Mouse (Mus musculus) T-helper 1 cell (primary cell): ENCODE results near the gene Ddx55.

Source experiments
- in situ Hi-C: fragments of 300-600 bp; cut with MboI, MseI; formaldehyde crosslinking; loops from one replicate; pipeline ENCODE4 v1.15.1; 2025; ENCODE audit warnings: high pct_unique_total_duplicates

Gene Ddx55

GRCm38 (mm10) chr5:124552558-124553307, at the start of gene Ddx55:
Gene Ddx55, plus strand, starts transcription at chr5:124552864.
- in situ Hi-C loops: no loop called here

GRCm38 (mm10) chr5:124503742-124504141, 48.9 kb upstream of the Ddx55 start:
- in situ Hi-C loops: loop anchor here (5.0 kb wide), 1 partner anchor 214 kb away; no protein-coding TSS in a partner anchor

GRCm38 (mm10) chr5:124505235-124505634, 47.4 kb upstream of the Ddx55 start:
- in situ Hi-C loops: no loop called here

GRCm38 (mm10) chr5:124506731-124507359, 45.8 kb upstream of the Ddx55 start:
- in situ Hi-C loops: no loop called here

- in situ Hi-C loops: no loop called here
Observed at GRCm38 (mm10) chr5:124509200-124509599, 43.5 kb upstream of the Ddx55 start.

GRCm38 (mm10) chr5:124509742-124510237, 42.9 kb upstream of the Ddx55 start:
- in situ Hi-C loops: no loop called here

GRCm38 (mm10) chr5:124510536-124511050, 42.1 kb upstream of the Ddx55 start:
- in situ Hi-C loops: no loop called here

GRCm38 (mm10) chr5:124515789-124516188, 36.9 kb upstream of the Ddx55 start:
- in situ Hi-C loops: no loop called here

GRCm38 (mm10) chr5:124518648-124519047, 34.0 kb upstream of the Ddx55 start:
- in situ Hi-C loops: no loop called here

- in situ Hi-C loops: no loop called here
Observed at GRCm38 (mm10) chr5:124521588-124521987, 31.1 kb upstream of the Ddx55 start.

- in situ Hi-C loops: no loop called here
Observed at GRCm38 (mm10) chr5:124523032-124523431, 29.6 kb upstream of the Ddx55 start.

GRCm38 (mm10) chr5:124524943-124525342, 27.7 kb upstream of the Ddx55 start:
- in situ Hi-C loops: no loop called here

GRCm38 (mm10) chr5:124528351-124528750, 24.3 kb upstream of the Ddx55 start:
- in situ Hi-C loops: no loop called here

GRCm38 (mm10) chr5:124528791-124529190, 23.9 kb upstream of the Ddx55 start:
- in situ Hi-C loops: no loop called here

GRCm38 (mm10) chr5:124529191-124529651, 23.4 kb upstream of the Ddx55 start:
- in situ Hi-C loops: no loop called here

GRCm38 (mm10) chr5:124529697-124530096, 23.0 kb upstream of the Ddx55 start:
- in situ Hi-C loops: loop anchor here (5.0 to 10.0 kb wide), 2 partner anchors 45 to 92 kb away; partner anchors contain the start of genes Kmt5a and Snrnp35

GRCm38 (mm10) chr5:124530655-124531582, 21.7 kb upstream of the Ddx55 start, which contains the start of gene Rilpl1:
Gene Rilpl1, minus strand, starts transcription at chr5:124531391.
- in situ Hi-C loops: loop anchor here (5.0 to 10.0 kb wide), 2 partner anchors 46 to 94 kb away; partner anchors contain the start of genes Kmt5a and Snrnp35

GRCm38 (mm10) chr5:124531583-124531930, 21.1 kb upstream of the Ddx55 start:
- in situ Hi-C loops: loop anchor here (5.0 to 10.0 kb wide), 2 partner anchors 47 to 94 kb away; partner anchors contain the start of genes Kmt5a and Snrnp35

GRCm38 (mm10) chr5:124532451-124532850, 20.2 kb upstream of the Ddx55 start:
- in situ Hi-C loops: loop anchor here (5.0 to 10.0 kb wide), 2 partner anchors 48 to 95 kb away; partner anchors contain the start of genes Kmt5a and Snrnp35

GRCm38 (mm10) chr5:124535016-124535415, 17.6 kb upstream of the Ddx55 start:
- in situ Hi-C loops: loop anchor here (10.0 kb wide), 1 partner anchor 50 kb away; the partner anchor contains the start of gene Snrnp35

GRCm38 (mm10) chr5:124536776-124537175, 15.9 kb upstream of the Ddx55 start:
- in situ Hi-C loops: loop anchor here (10.0 kb wide), 1 partner anchor 52 kb away; the partner anchor contains the start of gene Snrnp35
